Comparison of ENCODE assay signal across 8 mouse cellular contexts in genomic region chr7:6172006-6172649, GRCm38 (mm10). TPM values are rescaled to one million over a fixed set of nuclear protein-coding genes. Genes with fewer than 3 reads are reported as not detected.
A peak's percentile ranks its signal among the peaks of the same experiment; 100 is the strongest.
DNase-seq lines count a peak whose midpoint lies in the region; ATAC-seq lines count a peak whose summit lies in the region.

Zfp444 (plus strand) TSS chr7:6172226.

- H3K4me3 ChIP-seq in heart, embryonic 14.5 days (ENCODE audit: control insufficient read depth in 1 of 2, insufficient read depth in 1 of 2, low read depth in 1 of 2, low read length in 2 of 2), result peak within 1 kb of the TSS; percentile 71 to 73
- H3K4me3 ChIP-seq in liver, embryonic 13.5 days (replicated peaks), result peak within 1 kb of the TSS; percentile 73
- peak within 1 kb of the TSS; percentile 81 for H3K4me3 ChIP-seq in stomach, embryonic 16.5 days (replicated peaks; ENCODE audit: low read length)

- peak; percentile 85 for ATAC-seq in CD4-positive, CD25-positive, alpha-beta regulatory T cell, adult 4 months
- ATAC-seq in heart, embryonic 14.5 days (ENCODE audit: insufficient number of reproducible peaks, insufficient read depth, low FRiP score, low read depth), result peak; percentile 97
- ATAC-seq in liver, embryonic 13.5 days (ENCODE audit: low read depth), result peak; percentile 85
- peak; percentile 97 for ATAC-seq in stomach, embryonic 16.5 days (ENCODE audit: insufficient read depth, low FRiP score)

- no peaks in the 10 kb centered on the region for H3K27me3 ChIP-seq in heart, embryonic 14.5 days (ENCODE audit: control insufficient read depth, insufficient read depth, low read length)
- no peaks in the 10 kb centered on the region for H3K27me3 ChIP-seq in liver, embryonic 13.5 days
- no peaks in the 10 kb centered on the region for H3K27me3 ChIP-seq in stomach, embryonic 16.5 days (ENCODE audit: control insufficient read depth, insufficient read depth, low read length)

- H3K9me3 ChIP-seq in heart, embryonic 14.5 days (ENCODE audit: control insufficient read depth, low read length), result no peaks in the 10 kb centered on the region
- no peaks in the 10 kb centered on the region for H3K9me3 ChIP-seq in liver, embryonic 13.5 days (replicated peaks)
- no peaks in the 10 kb centered on the region for H3K9me3 ChIP-seq in stomach, embryonic 16.5 days (replicated peaks; ENCODE audit: control insufficient read depth, low read length)

- H3K9ac ChIP-seq in heart, embryonic 14.5 days (ENCODE audit: low read length), result peak within 1 kb of the TSS; percentile 87
- peak within 1 kb of the TSS; percentile 84 for H3K9ac ChIP-seq in liver, embryonic 13.5 days
- H3K9ac ChIP-seq in stomach, embryonic 16.5 days (ENCODE audit: low read length), result peak within 1 kb of the TSS; percentile 86

- H3K27ac ChIP-seq in heart, embryonic 14.5 days (replicated peaks in 1 of 2; ENCODE audit: control insufficient read depth in 1 of 2, insufficient read depth in 1 of 2, low read depth in 2 of 2, low read length in 2 of 2), result peak within 1 kb of the TSS; percentile 63 to 82
- peak within 1 kb of the TSS; percentile 72 for H3K27ac ChIP-seq in liver, embryonic 13.5 days
- peak within 1 kb of the TSS; percentile 82 for H3K27ac ChIP-seq in stomach, embryonic 16.5 days (ENCODE audit: low read length)

- peaks cover 7% of the 10 kb centered on the region for H3K36me3 ChIP-seq in heart, embryonic 14.5 days (ENCODE audit: control insufficient read depth, insufficient read depth, low read length)
- H3K36me3 ChIP-seq in liver, embryonic 13.5 days, result peaks cover 11% of the 10 kb centered on the region; the same call in 1 of the 2 replicates
- no peaks in the 10 kb centered on the region for H3K36me3 ChIP-seq in stomach, embryonic 16.5 days (ENCODE audit: control insufficient read depth, insufficient read depth, low read length)

- H3K4me1 ChIP-seq in heart, embryonic 14.5 days (ENCODE audit: control insufficient read depth in 2 of 2, insufficient read depth in 2 of 2, low read length in 2 of 2), result peaks cover 4 to 19% of the 10 kb centered on the region in 2 experiments
- peaks cover 49% of the 10 kb centered on the region for H3K4me1 ChIP-seq in liver, embryonic 13.5 days (replicated peaks)
- peaks cover 7% of the 10 kb centered on the region; the same call in 1 of the 2 replicates for H3K4me1 ChIP-seq in stomach, embryonic 16.5 days (ENCODE audit: control insufficient read depth, insufficient read depth, low read length)

- peak within 1 kb of the TSS; percentile 99 for H3K4me2 ChIP-seq in heart, embryonic 14.5 days (ENCODE audit: low read length)
- H3K4me2 ChIP-seq in liver, embryonic 13.5 days, result peak within 1 kb of the TSS; percentile 89
- H3K4me2 ChIP-seq in stomach, embryonic 16.5 days (ENCODE audit: low read depth, low read length), result peak within 1 kb of the TSS; percentile 83

- peak; percentile 74 for DNase-seq in c-Kit-negative CD71-positive TER-119-positive erythroid progenitor cells, embryonic 14.5 days (ENCODE audit: low read depth, low spot score)
- peak; percentile 98 for DNase-seq in fibroblast of lung, adult 2 months (ENCODE audit: low read depth)
- DNase-seq in kidney, postnatal 14 days, result peak; percentile 99
- DNase-seq in liver, embryonic 13.5 days, result peak; percentile 86
- DNase-seq in neural tube, embryonic 10.5 days (ENCODE audit: extremely low spot score, low spot score), result peak; percentile 92

- WGBS in heart, embryonic 14.5 days, result 1% methylated on average over 37 of the region's 37 CpGs
- WGBS in liver, embryonic 13.5 days (ENCODE audit: insufficient replicate concordance), result under 1% methylated on average over 37 of the region's 37 CpGs
- WGBS in stomach, embryonic 16.5 days, result under 1% methylated on average over 37 of the region's 37 CpGs

RNA-seq across cellular contexts. Expression of gene Zfp444, which starts in this region (rescaled TPM):
- polyA plus RNA-seq in CD4-positive, CD25-positive, alpha-beta regulatory T cell, adult 4 months (2017; shearing (Covaris generic)), result 10 to 100 TPM in 1 of 2 experiments, 1 to 10 TPM in 1; 5.6 to 10.6 TPM
- polyA plus RNA-seq in heart, embryonic 14.5 days (2014; fragmentation: Nextera tagmentation; extraction: Ambion mirVana), result 29.3 and 31.4 TPM in 2 replicates
- polyA plus RNA-seq in liver, embryonic 13.5 days (2015; fragmentation: Nextera tagmentation; extraction: Ambion mirVana), result 19.6 and 21.0 TPM in 2 replicates
- polyA plus RNA-seq in stomach, embryonic 16.5 days (2015; fragmentation: Nextera tagmentation; extraction: Ambion mirVana), result 28.8 and 32.7 TPM in 2 replicates

Comparison
In these comparisons a context has a peak if more than half of its experiments do, and no peak if none do; other contexts are left out.
1. Peak in every context shown above with its lines: DNase-seq, ATAC-seq, H3K4me3 ChIP-seq and H3K27ac ChIP-seq.